Mouse (Mus musculus): ENCODE measurements around the gene Ccnjl.
A peak's percentile ranks its signal among the peaks of the same experiment; 100 is the strongest.

Ccnjl gene

GRCm38 (mm10) chr11:43569188-43569587 is 40.6 kb downstream of the Ccnjl start:
- DNase-seq (ENCODE audit: low spot score in 2 of 2) = no peak

DNA sequence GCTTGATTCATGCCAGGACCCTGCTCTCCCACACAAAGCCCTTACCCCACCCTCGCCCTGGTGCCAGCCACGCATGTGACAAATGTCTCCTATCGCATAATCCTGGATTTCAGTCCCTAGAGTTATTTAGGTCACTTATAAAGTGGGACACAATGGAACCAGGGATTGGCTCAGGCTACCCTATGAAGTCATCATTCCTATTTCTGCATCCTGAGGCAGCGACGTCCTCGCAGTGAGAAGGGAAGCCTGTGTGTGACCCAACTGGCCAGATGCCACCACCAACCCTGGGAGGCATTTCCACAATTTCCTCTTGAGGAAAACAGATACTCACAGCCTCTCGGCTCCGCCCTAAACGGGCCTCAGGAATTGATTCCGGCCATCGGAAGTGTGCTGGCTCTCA is 41.0 kb downstream of the Ccnjl start:
- no peak for DNase-seq (ENCODE audit: low spot score in 2 of 2)

- DNase-seq (ENCODE audit: low spot score in 2 of 2) = no peak
Measured at GRCm38 (mm10) chr11:43575061-43575375, 46.4 kb downstream of the Ccnjl start.

DNA sequence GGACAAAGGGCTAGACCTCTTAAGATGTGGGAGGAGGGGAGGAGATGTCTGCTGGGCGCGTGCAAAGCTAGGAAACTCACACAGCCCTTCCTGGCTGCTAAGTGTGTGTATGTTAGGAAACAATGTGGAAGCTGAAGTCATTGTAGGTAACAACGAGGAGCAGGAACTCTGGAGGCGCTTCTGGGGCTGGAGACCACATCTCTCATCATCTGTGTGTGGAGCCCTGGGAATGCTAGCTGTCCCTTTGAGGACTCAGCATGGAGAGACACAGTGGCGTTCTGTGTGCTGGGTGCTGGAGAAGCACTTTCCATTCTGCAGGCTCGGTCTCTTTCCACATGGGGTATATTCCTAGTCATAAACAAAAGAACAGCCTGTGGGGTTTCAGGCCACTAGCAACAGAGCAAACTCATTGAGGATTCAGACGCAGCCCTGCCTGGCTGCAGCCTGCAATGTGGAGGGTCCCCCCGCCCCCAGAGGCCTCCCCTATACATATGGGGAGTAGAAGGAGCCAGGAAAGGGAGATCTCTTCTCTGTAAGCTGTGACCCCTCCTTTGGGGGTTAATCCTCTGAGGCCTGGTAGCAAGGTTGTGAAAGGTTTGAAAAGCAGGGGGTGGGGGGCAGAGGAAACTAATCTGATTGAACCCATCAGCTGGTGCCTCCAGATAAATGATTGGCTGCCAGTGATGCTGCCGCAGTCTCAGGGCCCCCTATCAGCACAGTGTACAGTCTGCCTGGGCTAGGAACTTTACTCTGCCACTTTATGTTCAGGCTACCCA is 47.0 kb downstream of the Ccnjl start:
- no peak for DNase-seq (ENCODE audit: low spot score in 2 of 2)

GRCm38 (mm10) chr11:43577713-43578478 is 49.3 kb downstream of the Ccnjl start:
- no peak for DNase-seq (ENCODE audit: low spot score in 2 of 2)

DNA sequence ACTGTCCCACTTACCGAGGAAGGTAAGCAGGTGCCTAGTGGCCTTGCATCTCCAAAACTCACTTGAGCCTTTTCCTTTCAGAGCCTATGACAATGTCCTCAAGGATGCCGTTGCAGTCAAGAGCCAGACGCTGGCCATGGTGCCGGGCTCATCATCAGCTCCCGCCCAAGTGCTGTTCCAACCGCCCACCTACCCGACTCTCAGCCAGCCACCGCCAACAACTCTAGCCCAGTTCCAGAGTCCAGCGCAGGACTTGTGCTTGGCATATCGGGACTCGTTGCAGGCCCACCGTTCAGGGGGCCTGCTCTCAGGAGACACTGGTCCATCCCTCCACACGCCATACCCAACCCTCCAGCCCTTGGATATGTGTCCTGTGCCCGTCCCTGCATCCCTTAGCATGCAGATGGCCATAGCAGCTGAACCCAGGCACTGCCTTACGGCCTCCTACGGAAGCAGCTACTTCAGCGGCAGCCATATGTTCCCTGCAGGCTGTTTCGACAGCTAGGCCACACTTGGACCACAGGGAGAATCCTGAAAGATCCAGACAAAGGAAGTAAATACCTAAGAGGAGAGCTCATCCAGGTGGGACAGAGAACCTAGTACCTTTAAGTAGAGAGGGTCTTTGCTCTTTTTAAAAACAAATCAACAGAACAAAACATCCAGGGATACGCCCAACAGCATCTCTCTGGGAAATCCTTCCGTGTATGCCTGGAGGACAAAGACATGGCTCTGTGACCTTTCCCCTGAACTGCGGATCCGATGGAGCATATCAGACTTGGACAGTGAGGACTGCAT is 56.8 kb downstream of the Ccnjl start:
- no peak for DNase-seq (ENCODE audit: low spot score in 2 of 2)

GRCm38 (mm10) chr11:43586324-43587090 is 57.9 kb downstream of the Ccnjl start, which contains the start of gene 4933415A04Rik:
4933415A04Rik (plus strand) TSS chr11:43587040.
- peak in 1 of 2 experiments; percentile 22 for DNase-seq (ENCODE audit: low spot score in 2 of 2)

DNA sequence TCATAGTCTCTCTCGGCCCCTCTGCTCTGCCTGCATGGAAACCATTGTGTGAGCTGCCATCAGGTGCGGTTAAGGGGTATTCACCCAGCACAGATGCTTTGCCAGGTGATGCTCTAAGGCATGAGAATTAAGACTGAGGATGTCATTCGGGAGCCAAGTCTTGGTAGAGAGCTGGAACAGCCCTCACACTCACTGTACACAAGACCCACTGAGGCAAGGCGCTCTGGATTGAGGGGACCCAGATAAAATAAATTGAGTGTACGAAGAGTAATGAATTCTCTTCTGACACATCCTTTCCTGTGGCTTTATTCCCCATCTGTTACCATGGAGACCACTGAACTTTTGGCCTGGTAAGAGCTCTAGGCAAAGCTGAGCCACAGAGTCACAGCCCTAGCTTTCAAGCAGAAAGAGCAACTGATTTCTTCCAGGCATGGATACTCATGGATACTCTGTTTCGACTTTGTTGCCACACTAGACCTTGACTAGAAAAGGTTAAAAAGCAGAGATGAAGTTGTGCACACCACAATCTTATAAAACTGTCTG is 61.0 kb downstream of the Ccnjl start:
- DNase-seq (ENCODE audit: low spot score in 2 of 2) = no peak

GRCm38 (mm10) chr11:43601440-43601839 is 72.9 kb downstream of the Ccnjl start, which contains the start of gene Fabp6:
Fabp6 (minus strand) TSS chr11:43601540.
- DNase-seq (ENCODE audit: low spot score in 2 of 2) = no peak

DNA sequence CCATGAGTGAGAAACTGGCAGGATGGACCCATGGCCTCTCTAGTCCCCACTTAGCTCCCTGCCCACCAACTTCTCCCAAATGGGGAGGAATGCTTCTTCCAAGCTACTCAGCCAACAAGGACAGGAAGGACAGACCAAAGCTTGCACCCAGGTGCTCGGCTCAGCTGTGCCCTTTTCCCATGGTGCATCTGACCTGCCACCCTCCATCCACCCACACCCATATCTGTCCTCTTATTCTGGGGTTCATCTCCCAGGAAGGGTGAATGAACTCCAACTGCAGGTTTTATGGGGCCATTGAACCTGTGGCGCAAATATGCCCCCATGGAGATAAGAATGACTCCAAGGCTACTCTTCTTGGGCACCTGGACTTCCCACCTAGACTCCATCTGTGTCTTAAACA is 75.6 kb downstream of the Ccnjl start:
- no peak for DNase-seq (ENCODE audit: low spot score in 2 of 2)

- DNase-seq (ENCODE audit: low spot score in 2 of 2) = no peak
Measured at GRCm38 (mm10) chr11:43604891-43605290, 76.3 kb downstream of the Ccnjl start.

GRCm38 (mm10) chr11:43605859-43606258 is 77.3 kb downstream of the Ccnjl start:
- DNase-seq (ENCODE audit: low spot score in 2 of 2) = no peak

GRCm38 (mm10) chr11:43608440-43608839 is 79.9 kb downstream of the Ccnjl start:
- no peak for DNase-seq (ENCODE audit: low spot score in 2 of 2)

DNA sequence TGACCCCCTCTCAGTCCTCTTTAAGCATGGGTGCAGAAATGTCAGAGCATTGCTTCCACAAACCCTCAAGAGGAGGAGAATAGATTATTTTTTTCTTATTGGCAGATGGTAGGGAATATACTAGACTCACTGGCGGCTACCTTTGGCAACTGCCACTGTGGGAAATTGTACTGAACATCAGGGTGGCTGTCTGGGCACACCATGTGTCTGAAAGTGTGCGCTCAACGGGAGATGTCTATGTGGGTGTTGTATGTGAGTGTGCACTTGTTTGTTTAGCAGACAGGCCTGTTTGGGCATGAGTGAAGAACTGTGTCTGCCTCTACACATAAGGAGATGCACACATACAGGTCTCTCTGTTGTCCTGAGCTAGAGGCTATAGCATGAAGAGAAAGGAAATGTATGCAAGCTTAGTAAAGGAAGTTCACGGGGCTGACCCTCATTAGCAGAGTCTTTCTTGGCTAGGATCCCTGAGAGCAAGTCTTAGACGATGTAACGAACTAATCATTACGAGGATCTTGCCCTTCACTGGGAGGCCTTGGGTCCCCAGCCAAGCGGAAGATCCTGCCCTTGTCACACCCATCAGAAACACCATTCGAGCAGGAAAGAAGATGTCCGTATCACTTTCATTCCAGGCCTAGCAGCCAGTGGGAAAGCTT is 81.5 kb downstream of the Ccnjl start:
- DNase-seq (ENCODE audit: low spot score in 2 of 2) = no peak

DNA sequence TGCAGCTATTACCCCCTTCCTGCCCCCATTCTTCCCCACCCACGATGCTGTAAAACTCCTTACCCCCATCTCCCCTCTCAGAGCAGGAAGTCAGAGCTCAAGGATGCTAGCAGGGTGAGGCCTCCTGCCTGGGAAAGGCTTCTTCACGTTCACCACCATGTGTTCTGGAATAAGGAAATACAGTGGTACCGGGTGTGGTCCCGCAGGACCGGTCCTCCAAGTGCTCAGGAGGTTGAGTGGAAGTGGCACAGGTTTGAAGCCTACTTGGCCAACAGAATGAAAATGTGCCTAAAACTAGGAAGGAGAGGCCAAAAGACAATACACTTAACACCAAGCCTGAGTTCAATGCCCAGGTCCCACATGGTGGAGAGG is 82.1 kb downstream of the Ccnjl start:
- DNase-seq (ENCODE audit: low spot score in 2 of 2) = no peak

DNA sequence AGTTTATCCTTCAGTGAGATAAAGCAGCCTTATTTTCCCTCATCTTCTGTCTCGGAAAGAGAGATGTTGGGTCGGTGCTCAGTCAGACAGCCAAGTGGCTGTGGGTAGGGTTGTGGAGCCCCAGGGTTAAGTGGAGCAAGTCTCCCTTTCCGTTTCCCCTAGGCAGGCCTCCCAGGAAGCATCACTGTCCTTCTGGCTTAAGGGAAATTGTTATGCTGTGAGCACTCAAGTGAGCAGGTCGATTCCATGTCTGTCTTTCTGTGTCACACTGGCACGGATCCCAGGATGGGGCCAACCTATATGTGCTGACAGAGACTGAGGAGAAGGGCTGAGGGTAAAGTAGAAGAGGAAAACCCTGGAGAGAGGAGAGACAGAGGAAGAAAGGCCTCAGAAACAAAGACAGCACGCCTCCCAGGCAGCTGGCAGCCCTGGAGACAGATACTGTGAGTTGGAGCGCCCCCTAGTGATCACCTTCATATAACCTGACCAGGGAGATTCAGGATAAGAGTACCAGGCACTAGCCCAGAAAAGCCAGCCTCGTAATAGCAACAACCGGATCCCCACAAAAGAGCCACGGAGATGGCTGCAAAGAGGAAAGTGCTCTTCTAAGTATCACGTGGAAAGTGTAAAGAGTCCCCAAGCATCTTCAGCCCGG is 84.4 kb downstream of the Ccnjl start:
- DNase-seq (ENCODE audit: low spot score in 2 of 2) = peak; percentile 26 to 42

GRCm38 (mm10) chr11:43617924-43618323 is 89.3 kb downstream of the Ccnjl start:
- no peak for DNase-seq (ENCODE audit: low spot score in 2 of 2)

- DNase-seq (ENCODE audit: low spot score in 2 of 2) = no peak
Measured at GRCm38 (mm10) chr11:43618403-43618802, 89.8 kb downstream of the Ccnjl start.

- no peak for DNase-seq (ENCODE audit: low spot score in 2 of 2)
Measured at GRCm38 (mm10) chr11:43621769-43622168, 93.2 kb downstream of the Ccnjl start.

DNA sequence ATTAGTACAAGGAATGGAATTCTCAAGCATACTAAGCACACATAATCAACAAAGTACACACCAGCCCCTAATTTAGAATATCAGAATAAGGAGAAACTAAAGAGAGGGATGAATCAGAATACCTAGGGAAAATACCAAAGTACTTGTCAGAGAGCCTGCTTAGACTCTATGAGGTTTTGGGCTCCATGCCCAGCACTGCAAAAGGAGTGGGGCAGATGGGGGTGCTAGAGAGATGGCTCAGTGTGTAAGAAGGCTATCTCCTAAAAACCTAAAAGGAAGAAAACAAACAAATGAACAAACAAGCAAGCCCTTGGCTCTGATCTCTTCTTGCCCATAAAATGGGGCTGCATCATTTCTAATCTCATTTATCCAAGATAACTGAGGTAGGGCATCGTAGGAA is 95.8 kb downstream of the Ccnjl start:
- no peak for DNase-seq (ENCODE audit: low spot score in 2 of 2)
